Mouse (Mus musculus) C2C12 (cell line): ENCODE measurements at regions not wholly inside any gene's neighbourhood (a gene's known extent, or its start where the extent isn't known, plus 50 kb on each side); places are given as distances from the start of the nearest gene placed in this dataset.
"Not testable (repeated sequence)": the region's sequence is repeated elsewhere in the genome, so short reads cannot be mapped to it uniquely, and the experiment has no call there.

Experiments used
- H3K27me3 ChIP-seq: one replicate; pipeline ENCODE4 v1.6.1; 2011; ENCODE audit not compliant: control insufficient read depth, insufficient read depth, insufficient read length
- H3K36me3 ChIP-seq: one replicate; pipeline ENCODE4 v1.6.1; 2011; ENCODE audit not compliant: control insufficient read depth, insufficient read depth
- H3K4me3 ChIP-seq: one replicate; pipeline ENCODE4 v1.5.1; 2011; ENCODE audit warnings: mild to moderate bottlenecking, control low read depth; ENCODE audit not compliant: poor library complexity, insufficient read depth, severe bottlenecking
- H3K79me2 ChIP-seq: one replicate; pipeline ENCODE4 v1.6.1; 2011; ENCODE audit not compliant: control insufficient read depth, insufficient read depth
- H3K79me3 ChIP-seq: one replicate; pipeline ENCODE4 v1.6.1; 2011; ENCODE audit warnings: low read depth, control low read depth
- H3ac ChIP-seq: one replicate; pipeline ENCODE3; 2011; ENCODE audit warnings: low read depth; ENCODE audit not compliant: control insufficient read depth, insufficient read length
- CEBPB ChIP-seq: IDR thresholded peaks from one replicate; pipeline ENCODE4 v1.6.1; 2011; ENCODE audit warnings: low read depth, mild to moderate bottlenecking, control low read depth, moderate library complexity
- CTCF ChIP-seq: IDR thresholded peaks from one replicate; pipeline ENCODE4 v1.5.1; 2011; ENCODE audit not compliant: control insufficient read depth, insufficient read depth, insufficient read length
- FOSL1 ChIP-seq: IDR thresholded peaks from one replicate; pipeline ENCODE4 v1.8.0; 2011; ENCODE audit warnings: mild to moderate bottlenecking, low read length; ENCODE audit not compliant: poor library complexity, insufficient read depth, severe bottlenecking
- MAX ChIP-seq: IDR thresholded peaks from one replicate; pipeline ENCODE4 v1.6.1; 2011; ENCODE audit warnings: mild to moderate bottlenecking, control low read depth
- MYOD1 ChIP-seq: IDR thresholded peaks from one replicate; pipeline ENCODE4 v1.6.1; 2011; ENCODE audit warnings: low read depth; ENCODE audit not compliant: control insufficient read depth, insufficient read length
- MYOG ChIP-seq: IDR thresholded peaks from one replicate; pipeline ENCODE4 v1.6.1; 2011; ENCODE audit not compliant: control insufficient read depth, insufficient read length; ENCODE audit errors: extremely low read depth
- USF1 ChIP-seq: IDR thresholded peaks from one replicate; pipeline ENCODE4 v1.6.1; 2011; ENCODE audit warnings: low read depth, mild to moderate bottlenecking, control low read depth, moderate library complexity

DNA sequence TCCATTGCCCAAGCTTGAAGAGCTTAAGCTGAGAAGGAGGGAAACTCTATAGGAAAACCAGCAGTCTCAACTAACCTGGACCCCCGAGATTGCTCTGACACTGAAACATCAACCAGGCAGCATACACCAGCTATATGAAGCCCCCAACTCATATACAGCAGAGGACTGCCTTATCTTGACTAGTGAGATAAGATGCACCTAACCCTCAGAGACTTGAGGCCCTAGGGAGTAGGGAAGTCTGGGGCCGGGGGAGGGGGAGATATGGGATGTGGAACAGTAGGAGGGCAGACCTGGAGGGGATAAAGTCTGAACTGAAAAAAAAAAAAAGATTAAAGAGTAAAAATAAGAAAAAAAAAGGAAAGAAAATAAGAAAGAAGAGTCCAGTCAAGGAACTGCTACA lies 540.5 kb upstream of the Pkdcc start:
- H3K27me3 ChIP-seq: no peaks in the 10 kb centered on the region
- H3K4me3 ChIP-seq: no peak overlapping the region

DNA sequence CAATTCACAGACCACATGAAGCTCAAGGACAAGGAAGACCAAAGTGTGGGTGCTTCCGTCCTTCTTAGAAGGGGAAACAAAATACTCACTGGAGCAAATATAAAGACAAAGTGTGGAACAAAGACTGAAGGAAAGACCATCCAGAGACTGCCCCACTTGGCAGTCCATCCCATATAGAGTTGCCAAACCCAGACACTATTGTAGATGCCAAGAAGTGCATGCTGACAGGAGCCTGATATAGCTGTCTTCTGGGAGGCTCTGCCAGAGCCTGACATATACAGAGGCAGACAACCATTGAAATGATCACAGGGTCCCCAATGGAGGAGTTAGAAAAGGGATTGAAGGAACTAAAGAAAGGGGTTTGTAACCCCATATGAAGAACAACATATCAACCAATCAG lies 548.5 kb upstream of the Pkdcc start:
- H3K79me3 ChIP-seq, H3K27me3 ChIP-seq, H3K79me2 ChIP-seq, H3ac ChIP-seq, H3K4me3 ChIP-seq, H3K36me3 ChIP-seq: not testable (repeated sequence)

More for the DNA sequence above, 540.5 kb upstream of the Pkdcc start:
- Histone ChIP-seq H3K36me3 (no peaks in the 10 kb centered on the region), H3ac (no peak overlapping the region), H3K79me3 (no peaks in the 10 kb centered on the region), H3K79me2 (no peaks in the 10 kb centered on the region)
- TF ChIP-seq MAX (no peak), CTCF (no peak), MYOG (no peak), CEBPB (no peak), USF1 (no peak)

- Histone ChIP-seq H3K79me3 (no peaks in the 10 kb centered on the region), H3K36me3 (no peaks in the 10 kb centered on the region)
- TF ChIP-seq CEBPB: no peak
- no peak for TF ChIP-seq FOSL1
Measured at GRCm38 (mm10) chr17:82664352-82664751, 550.7 kb upstream of the Pkdcc start.

DNA sequence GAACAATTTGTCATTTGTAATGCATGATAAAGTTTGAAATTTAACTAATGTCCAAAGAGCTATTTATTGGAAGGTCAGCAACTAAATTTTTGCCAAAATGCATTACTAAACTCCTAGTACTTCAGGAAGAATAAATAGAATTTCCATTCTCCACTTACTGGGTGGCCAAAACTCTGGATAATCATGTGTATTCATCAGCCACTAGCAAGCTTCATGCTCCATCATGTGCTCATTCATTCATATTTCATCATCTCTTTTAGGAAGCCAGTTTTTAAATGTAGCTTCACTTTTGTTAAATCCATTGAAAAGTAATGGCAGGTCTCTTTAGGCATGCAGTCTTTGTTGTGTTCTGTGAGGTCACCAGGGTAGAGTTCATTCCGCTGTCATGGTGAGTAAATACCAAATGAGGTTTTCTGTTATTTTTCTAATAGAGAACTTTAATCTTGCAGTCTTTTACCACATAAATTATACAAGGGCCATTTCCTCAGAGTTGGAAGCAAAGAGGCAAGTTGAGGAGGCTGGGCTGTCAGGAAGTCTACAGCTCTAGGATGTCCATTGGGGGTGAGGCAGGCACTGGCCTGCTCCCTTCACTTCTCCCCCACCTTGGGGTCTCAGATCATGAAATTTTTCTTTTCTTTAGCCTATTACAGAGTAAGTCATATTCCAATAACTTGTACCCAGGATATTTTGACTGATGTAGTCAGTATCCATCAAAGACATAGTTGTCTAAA lies 578.5 kb upstream of the Pkdcc start:
- no peak overlapping the region for H3ac ChIP-seq
- H3K79me2 ChIP-seq: no peaks in the 10 kb centered on the region
- H3K27me3 ChIP-seq: no peaks in the 10 kb centered on the region
- no peak for TF ChIP-seq FOSL1
- TF ChIP-seq MAX: no peak
- TF ChIP-seq MYOG: no peak
- TF ChIP-seq CTCF: no peak
- TF ChIP-seq CEBPB: no peak
- no peak for TF ChIP-seq MYOD1
- no peak for TF ChIP-seq USF1
- H3K36me3 ChIP-seq: no peaks in the 10 kb centered on the region
- H3K79me3 ChIP-seq: no peaks in the 10 kb centered on the region
- no peak overlapping the region for H3K4me3 ChIP-seq

More at GRCm38 (mm10) chr17:82664352-82664751, 550.7 kb upstream of the Pkdcc start:
- H3K27me3 ChIP-seq: no peaks in the 10 kb centered on the region
- H3K79me2 ChIP-seq: no peaks in the 10 kb centered on the region
- no peak overlapping the region for H3ac ChIP-seq
- H3K4me3 ChIP-seq: no peak overlapping the region

DNA sequence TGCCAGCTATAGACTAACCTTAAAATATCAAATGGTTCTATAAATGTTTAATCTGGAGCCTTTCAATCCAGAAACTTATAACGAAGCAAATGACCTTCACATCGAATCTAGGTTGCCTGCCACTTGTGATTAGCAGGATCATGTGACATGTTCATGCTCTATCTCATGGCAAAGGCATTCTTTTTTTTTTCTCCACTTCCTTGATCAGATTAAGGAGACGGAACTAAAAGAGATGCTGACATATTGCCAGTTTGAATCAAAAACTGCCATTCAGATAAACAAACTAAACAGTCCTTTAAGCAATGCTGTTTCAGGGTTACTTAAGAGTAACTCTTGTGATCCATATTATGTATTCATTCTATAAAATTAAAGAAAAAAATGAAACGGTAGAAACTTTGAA lies 579.2 kb upstream of the Pkdcc start:
- Histone ChIP-seq H3K4me3 (no peak overlapping the region), H3K36me3 (no peaks in the 10 kb centered on the region), H3K79me2 (no peaks in the 10 kb centered on the region), H3K27me3 (no peaks in the 10 kb centered on the region), H3ac (no peak overlapping the region), H3K79me3 (no peaks in the 10 kb centered on the region)
- TF ChIP-seq FOSL1: no peak
- no peak for TF ChIP-seq MAX
- TF ChIP-seq USF1: no peak
- no peak for TF ChIP-seq CTCF
- TF ChIP-seq MYOG: no peak
- no peak for TF ChIP-seq CEBPB
- TF ChIP-seq MYOD1: no peak

DNA sequence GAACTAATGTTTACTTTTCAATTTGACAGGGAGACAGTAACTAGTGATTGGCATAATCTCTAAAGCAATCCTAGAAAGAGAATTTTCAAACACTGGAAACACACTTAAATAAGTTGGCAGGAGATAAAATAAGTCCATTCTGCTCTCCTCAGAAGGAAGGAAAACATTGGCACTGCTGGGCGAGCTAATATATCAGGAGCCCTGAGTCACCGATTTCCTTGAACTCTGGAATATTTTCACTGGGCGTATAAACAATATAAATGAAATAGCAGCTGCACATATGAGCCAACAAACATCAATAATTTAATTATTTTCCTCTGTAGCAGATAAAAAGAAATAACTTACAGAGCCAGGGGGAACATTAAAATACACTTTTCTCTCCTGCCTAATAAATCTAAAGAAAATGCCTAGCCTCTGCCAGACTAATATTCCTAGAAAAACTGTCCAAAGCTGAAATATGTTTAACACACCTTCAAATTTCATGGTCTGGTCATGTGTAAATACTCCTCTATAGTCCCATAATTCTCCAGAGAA lies 608.4 kb upstream of the Pkdcc start:
- H3ac ChIP-seq: no peak overlapping the region
- no peaks in the 10 kb centered on the region for H3K79me3 ChIP-seq
- no peaks in the 10 kb centered on the region for H3K79me2 ChIP-seq
- TF ChIP-seq USF1: no peak
- TF ChIP-seq MAX: no peak
- no peak for TF ChIP-seq FOSL1
- no peak for TF ChIP-seq CTCF
- TF ChIP-seq CEBPB: no peak
- no peak for TF ChIP-seq MYOD1
- TF ChIP-seq MYOG: no peak
- no peaks in the 10 kb centered on the region for H3K27me3 ChIP-seq
- H3K36me3 ChIP-seq: no peaks in the 10 kb centered on the region
- H3K4me3 ChIP-seq: no peak overlapping the region
